Mouse (Mus musculus): ENCODE data around the gene Ctdsp2.

Gene Ctdsp2

GRCm38 (mm10) chr10:127040569-127041214 is 62.2 kb downstream of the Ctdsp2 start:
- intact Hi-C loops (cut with DNase I), result no loop called here

- intact Hi-C loops (cut with DNase I), result no loop called here
Observed at GRCm38 (mm10) chr10:127041274-127041766, 62.8 kb downstream of the Ctdsp2 start, which contains the start of the genes Mettl1 and Eef1akmt3. Mettl1 (plus strand) TSS chr10:127041414. Eef1akmt3 (minus strand) TSS chr10:127041513.

- intact Hi-C loops (cut with DNase I), result no loop called here
Observed at GRCm38 (mm10) chr10:127041774-127042338, 63.3 kb downstream of the Ctdsp2 start.

DNA sequence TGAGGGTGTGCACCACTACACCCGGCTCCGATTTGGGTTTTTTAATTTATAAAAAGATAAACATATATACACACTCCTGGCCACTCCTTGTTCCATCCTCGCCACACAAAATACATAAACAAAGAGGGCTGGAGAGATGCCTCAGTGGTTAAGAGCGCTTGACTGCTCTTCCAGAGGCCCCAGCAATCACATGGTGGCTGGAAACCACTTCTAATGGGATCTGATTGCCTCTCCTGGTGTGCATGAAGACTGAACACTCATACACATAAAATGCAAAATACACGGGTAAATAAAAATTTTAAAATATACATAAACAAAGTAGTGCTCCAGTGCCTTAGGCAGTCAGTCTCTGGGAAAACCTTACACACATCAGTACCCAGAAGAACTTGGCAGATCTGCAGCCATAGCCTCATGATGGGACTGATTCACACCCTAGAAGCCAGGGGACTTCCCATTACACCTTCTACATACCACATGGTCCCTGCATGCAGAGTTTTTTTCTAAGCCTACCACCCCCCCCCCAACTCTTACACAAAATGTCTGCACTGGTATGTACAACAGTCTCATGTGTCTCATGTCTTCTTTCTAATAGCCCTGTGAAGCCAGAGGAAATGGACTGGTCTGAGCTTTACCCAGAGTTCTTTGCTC is 64.1 kb downstream of the Ctdsp2 start:
- intact Hi-C loops (cut with DNase I), result no loop called here

DNA sequence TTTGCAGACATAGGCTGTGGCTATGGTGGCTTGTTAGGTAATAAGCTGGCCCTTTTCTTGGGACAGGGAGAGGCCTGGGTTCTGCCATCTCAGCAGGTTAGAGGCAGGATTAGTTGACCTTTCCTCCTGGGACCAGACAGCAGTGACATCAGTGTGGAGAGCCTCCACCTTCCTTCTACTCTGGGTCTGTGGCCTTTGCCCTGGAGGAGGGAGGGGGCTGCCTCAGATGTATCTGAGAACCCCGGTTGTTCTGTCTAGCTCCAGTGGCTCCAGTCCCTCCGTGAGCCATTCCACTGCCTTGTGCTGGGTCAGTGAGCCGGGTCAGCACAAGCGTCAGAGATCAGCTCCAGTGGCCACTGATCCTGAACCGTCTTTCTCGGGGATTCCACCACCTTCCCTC is 64.7 kb downstream of the Ctdsp2 start:
- intact Hi-C loops (cut with DNase I), result no loop called here

DNA sequence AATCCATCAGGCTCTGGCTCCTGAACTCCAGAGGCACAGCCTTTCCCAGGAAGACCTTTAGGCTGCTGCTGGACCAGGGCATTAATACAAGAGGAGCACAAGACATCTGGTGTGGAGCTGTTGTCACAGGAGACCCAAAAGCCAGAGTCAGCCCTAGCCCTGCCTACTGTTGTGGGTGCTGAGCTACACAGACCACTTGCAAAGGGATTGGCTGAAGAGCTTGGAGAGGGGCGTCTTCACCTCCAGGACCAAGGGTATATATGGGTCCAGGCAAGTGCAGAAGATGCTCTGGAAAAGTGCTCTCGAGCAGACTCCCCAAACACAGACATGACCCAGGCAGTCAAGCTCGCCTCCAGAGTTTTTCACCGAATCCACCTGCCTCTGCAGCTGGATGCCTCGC is 69.4 kb downstream of the Ctdsp2 start, which contains the start of gene Cyp27b1:
Gene Cyp27b1, plus strand, starts transcription at position 297 of the 400 bp plus-strand sequence.
- intact Hi-C loops (cut with DNase I), result no loop called here

GRCm38 (mm10) chr10:127048608-127049394 is 70.3 kb downstream of the Ctdsp2 start:
- intact Hi-C loops (cut with DNase I), result no loop called here

Small RNA genes within 50 kb of the gene (microRNA-seq; reads per million reads assigned to microRNA genes)
- gene Mir26a-2 (13.1 to 19.4 reads per million in 2 experiments), gene Mir546 (0.34 to 1.1 reads per million in 2 experiments)
